Mouse (Mus musculus): Measurements from ENCODE around the gene Ctnnal1. TPM values are rescaled to one million over a fixed set of nuclear protein-coding genes. Genes with fewer than 3 reads are reported as not detected.
A peak's percentile ranks its signal among the peaks of the same experiment; 100 is the strongest.

Gene Ctnnal1
- total RNA-seq, 2 experiments from 2014 or later, result 24.3 to 33.9 TPM

DNA sequence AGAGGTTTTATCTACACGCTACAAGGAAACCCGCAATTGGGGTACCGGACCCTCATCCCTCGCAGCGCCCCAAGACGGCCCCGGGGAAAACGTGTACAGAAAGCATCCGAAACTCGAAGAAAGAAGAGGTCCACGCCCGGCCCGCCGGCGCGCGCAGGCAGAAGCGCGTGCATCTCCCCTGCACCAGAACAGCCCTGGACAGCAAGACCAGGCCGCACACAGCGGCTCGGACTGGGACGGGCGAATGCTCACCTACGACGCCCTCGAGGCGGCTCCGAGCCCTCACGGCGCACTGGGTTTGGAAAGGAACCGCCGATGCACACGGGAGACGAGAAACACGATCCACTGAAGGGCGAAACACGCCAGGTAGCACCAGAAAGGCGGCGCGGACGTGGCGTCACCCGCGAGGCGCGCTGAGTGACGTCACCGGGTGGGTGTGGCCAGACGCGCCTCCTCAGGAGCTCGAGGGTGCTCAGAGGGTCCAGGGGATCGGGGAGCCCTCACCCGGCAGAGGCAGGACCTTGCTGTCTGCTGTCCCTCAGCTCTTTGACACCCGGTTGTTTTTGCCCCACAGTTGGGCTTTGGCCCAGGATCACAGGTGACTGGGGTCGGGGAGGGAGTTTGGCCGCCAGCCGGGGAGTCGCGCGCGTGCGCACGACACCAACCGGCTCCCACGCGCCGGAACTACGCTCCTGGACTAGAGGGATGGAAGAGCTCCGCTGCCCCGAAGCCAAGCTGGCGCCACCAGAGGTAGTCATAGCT is 62.9 kb downstream of the Ctnnal1 start, which contains the start of the genes Elp1 and Fam206a:
Gene Elp1, minus strand, starts transcription at position 425 of the 762 bp plus-strand sequence.
Gene Fam206a, plus strand, starts transcription at position 439 of the 762 bp plus-strand sequence.
- peak; percentile 95 to 96 for DNase-seq

DNA sequence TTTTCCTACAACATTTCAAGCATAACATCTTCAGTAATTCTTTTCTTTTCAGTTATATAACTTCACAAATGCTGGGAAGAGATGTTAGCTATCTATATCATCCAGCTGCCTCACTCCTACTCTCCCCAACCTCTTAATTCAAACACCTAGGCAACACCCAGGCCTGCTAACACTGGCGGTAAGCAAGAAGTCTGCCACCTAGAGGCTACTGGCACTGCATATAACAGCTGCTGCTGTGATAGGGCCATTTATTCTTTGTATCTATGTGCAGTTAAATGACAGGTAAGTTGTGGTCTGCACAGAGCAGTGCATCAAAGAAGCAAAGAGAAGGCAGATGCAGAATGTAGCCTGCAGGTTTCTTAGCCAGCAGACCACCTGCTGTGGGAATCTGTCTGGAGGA is 73.6 kb downstream of the Ctnnal1 start:
- DNase-seq, result no peak

- DNase-seq, result no peak
These were observed 93.9 kb downstream of the Ctnnal1 start for GRCm38 (mm10) chr4:56771065-56771464.

DNA sequence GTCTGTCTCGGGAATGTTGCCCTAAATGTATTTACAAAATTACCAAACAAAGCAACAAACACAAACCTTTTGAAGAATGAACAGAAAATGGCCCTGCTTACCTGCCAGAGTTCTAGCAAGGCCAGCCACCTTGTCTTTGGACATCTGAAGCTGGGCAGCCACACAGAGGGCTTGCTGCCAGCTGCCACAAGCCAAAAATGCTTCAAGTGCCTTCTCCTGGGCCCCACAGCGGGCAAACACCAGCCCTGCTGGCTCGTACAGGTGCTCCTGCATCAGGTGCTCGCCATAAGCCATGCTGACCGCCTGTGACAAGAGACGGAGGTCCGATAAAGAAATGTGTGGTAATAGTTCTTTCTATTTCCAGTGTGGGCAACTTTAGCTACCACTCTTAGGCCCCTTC is 96.1 kb downstream of the Ctnnal1 start:
- DNase-seq, result no peak

DNA sequence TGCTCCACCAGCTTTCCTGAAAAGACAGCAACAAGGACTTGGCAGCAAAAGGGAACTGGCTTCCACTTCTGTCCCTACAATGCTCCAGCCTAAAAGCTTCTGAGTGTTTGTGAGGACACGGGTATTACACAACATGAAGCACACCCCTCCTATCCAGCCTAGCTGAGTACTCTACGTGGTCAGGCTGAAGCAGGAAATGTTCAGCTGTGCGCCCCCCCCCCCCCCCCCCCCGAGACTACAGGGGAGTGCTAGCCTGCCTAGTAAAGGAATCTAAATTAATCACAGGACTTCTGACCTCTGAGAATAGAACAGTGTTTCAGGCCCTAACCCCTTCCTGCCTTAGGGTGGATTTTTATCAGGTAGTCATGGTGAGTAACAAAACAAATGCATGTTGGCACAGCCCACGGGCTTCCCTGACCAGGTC is 97.1 kb downstream of the Ctnnal1 start:
- no peak for DNase-seq

Small RNA genes within 50 kb of the gene (microRNA-seq; reads per million reads assigned to microRNA genes)
- gene Mir32, result 79.1 reads per million, percentile 49 among the genes with 10 or more reads in this experiment

Other genes with a start within 250 kb of the Ctnnal1 start
- gene Gm26657, start 125.1 kb downstream of the Ctnnal1 start, total RNA-seq (2021), result not detected
- gene Actl7b, start 123.7 kb downstream of the Ctnnal1 start, total RNA-seq (2021), result under 1 TPM in 1 of 2 experiments, not detected in 1; 0.20 TPM
- gene Actl7a, start 121.8 kb downstream of the Ctnnal1 start, total RNA-seq (2021), result not detected
- gene Elp1, start 62.9 kb downstream of the Ctnnal1 start, total RNA-seq (2021), result 10 to 100 TPM; 26.9 to 33.0 TPM
- 10 to 100 TPM; 13.5 to 15.7 TPM for gene Fam206a, start 62.8 kb downstream of the Ctnnal1 start, total RNA-seq (2021)
- 10 to 100 TPM; 48.4 to 52.9 TPM for gene Tmem245, start 82.2 kb upstream of the Ctnnal1 start, total RNA-seq (2021)
- gene Frrs1l, start 125.2 kb upstream of the Ctnnal1 start, total RNA-seq (2021), result under 1 TPM; 0.23 to 0.40 TPM

All from adrenal gland, postnatal 36 days (tissue).